Mouse (Mus musculus): ENCODE measurements around the gene Agap1. TPM values are rescaled to one million over a fixed set of nuclear protein-coding genes. Genes with fewer than 3 reads are reported as not detected.

Agap1 gene
- total RNA-seq, 2 experiments from 2014 or later, result 59.4 to 59.7 TPM

DNA sequence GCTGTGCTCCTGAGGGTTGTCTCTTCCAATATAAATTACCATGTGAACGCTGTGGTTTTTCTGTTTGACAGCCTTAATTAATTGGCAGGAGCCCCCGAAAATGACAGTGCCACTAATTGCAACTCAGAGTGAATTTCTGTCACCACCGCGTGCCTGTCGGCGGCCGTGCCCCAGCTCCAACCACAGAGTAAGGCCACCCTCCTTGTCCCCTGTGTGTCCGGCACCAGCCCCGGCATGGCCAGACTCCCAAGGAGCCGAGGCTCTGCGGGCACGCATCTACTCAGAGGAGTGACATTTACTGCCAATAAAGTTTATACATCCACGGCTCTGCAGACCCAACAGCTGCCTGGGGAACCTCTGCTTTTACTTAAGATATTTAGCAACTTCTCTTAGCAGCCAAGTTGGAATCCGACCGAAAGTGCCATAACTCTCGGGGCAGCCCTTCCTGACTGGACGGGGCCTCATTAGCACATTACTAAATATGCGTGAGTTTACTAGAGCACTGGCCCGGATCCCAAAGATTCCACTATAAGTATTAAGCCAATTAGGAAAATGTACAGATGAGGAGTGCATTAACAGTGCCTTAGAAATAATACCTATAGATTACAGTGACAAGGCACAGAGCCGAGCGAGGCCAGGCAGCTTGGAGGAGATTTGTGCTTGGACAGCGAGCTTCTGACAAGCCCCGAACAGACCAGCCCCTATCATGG lies 394.7 kb downstream of the Agap1 start:
- DNase-seq, result no peak

DNA sequence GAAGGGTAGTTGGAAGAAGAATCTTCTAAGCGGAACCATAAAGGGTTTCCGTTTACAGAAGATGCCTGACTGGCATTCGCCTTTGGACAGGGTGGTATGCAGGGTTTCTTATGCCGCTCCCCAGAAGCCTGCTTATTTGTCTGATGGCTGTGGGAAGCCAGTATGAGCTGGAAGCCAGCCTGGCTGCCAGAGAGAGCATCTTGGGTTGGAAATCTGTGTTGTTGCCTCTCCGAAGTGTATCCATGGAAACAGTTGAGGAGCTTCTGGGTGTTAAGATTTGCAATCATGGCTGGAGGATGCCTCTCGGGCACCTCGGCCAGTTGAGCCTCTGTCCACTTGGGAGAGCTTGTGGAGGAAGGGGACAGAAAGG lies 395.2 kb downstream of the Agap1 start:
- no peak for DNase-seq

DNA sequence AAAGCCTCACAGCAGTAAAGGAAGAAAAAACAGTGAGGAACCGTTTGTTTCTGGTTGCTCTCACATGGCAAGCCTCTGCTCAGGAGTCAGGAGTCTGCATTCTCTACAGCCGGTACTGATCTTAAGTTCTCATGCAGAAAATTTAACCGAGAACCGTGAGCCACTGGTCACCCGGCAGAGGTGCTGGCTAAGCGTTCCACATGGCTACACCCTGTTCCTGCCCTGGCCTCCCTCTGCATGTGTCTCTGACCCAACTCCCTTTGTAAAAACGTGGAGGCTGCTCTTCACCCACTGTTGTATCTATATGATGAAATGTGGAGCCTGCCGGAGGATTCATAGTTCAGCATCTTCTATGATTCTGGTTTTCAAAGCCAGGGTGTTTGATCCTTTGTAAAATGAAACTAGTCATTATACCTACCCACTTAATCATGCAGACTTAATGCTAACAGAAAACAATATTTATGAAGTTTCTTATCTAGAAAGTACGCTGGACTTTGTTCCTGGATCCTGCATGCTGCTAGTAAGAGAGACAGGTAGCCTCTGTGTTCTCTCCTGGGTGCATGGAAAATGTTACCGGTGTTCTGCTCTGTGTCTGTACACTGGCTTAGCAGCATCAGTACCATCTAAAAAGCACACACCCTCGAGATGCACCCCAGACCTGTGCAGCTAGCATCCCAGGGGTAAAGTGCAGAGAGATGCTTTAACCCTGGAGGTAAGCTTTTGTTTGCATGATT lies 396.2 kb downstream of the Agap1 start:
- DNase-seq, result no peak

GRCm38 (mm10) chr1:89859182-89859581 lies 404.6 kb downstream of the Agap1 start:
- DNase-seq, result peak; percentile 27 to 75

GRCm38 (mm10) chr1:89860017-89860730 lies 405.6 kb downstream of the Agap1 start:
- DNase-seq, result peak; percentile 84 to 85

GRCm38 (mm10) chr1:89865787-89866186 lies 411.2 kb downstream of the Agap1 start:
- no peak for DNase-seq

GRCm38 (mm10) chr1:89867847-89868246 lies 413.2 kb downstream of the Agap1 start:
- no peak for DNase-seq

- DNase-seq, result peak; percentile 28 to 37
These were observed 415.7 kb downstream of the Agap1 start for GRCm38 (mm10) chr1:89870134-89870905.

- DNase-seq, result no peak
These were observed 416.3 kb downstream of the Agap1 start for GRCm38 (mm10) chr1:89870906-89871211.

DNA sequence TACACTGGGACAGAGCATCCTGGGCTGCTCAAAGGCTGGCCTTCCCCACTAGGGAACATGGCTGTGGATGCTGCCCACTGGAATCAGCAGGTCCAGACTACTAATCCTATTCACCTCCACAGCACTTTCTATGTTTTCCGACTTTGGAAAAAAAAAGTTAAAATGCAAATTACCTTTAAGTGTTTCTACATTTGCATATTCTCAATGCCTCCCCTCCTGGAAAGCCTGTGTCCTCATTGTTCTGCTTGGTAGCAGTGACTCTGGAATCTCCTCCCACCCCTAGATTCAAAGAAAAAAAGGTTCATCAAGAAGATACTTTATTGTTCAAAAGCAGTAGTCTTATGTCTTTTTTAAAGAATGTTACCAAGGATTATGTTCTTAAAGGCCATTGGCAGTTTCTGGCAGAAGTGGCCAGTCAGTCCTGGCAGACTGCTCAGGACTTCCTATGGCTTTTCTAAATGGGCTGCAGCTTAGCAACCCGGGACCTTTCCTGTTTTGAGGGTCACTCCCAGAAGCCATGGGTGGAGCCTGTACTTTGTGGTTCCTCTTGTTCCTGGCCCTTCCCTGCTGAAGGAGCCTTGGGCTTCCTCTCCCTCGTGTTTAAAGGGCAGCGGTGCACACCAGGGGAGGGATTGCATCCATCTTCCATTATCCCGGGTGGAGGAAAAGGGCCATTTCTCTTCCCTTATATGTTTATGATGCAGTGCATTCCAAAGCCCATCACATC lies 421.9 kb downstream of the Agap1 start:
- DNase-seq, result peak; percentile 66 to 91

DNA sequence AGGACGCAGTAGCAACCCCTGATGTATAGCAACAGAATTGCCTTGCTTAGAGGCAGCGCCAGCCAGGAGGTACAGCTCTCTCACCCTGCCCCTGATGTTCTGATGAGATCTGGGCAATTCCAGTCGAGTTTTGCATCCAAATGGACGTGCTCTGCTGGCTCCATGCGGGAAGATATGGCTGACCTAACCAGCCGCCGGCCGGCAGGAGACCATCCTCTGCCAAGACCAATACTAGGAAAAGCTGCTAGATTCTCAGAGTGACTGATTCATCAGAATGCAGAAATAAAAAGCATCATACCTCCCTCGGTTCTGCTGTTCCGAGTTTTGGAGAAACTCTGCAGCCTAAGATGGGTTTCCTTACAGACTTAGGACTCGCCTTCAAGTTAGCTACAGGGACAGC lies 423.9 kb downstream of the Agap1 start:
- DNase-seq, result no peak

DNA sequence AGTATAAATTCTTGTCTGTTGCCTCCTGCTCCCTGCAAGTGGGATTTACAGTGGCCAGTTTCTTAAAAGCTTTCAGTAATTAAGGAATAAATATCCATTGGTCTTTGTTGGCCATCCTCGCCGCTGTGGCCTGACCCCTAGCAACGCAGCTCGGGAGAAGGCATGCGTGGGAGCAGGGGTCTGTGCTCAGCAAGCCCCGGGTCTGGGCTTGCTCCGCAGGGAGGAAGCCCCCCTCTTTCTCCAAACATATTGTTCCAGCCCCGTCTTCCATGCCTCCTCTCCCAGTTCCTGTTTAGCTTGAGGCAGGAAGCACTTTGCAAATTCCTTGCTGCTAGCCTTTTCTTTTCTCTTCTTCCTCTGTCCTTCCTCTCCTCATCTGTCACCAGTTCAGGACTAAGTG lies 425.6 kb downstream of the Agap1 start:
- no peak for DNase-seq

DNA sequence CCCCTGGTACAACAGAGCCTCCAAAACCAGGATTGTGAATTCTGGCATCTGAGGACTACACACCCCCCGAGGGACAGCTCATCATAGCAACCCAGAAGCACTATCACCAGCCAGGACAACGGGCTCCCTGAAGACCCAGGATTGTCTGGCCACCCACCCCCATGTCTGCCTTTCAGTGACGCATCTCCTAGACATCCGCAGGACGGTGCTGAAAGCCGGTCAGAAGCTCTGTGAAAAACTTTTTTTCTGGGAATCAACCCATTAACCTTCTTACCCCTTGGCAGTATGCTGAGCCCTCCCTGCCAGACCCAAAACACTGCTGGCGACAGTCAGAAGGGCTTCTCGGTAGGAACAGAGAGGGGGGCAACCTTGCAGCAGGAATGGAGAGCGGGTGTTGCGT lies 426.2 kb downstream of the Agap1 start:
- no peak for DNase-seq

DNA sequence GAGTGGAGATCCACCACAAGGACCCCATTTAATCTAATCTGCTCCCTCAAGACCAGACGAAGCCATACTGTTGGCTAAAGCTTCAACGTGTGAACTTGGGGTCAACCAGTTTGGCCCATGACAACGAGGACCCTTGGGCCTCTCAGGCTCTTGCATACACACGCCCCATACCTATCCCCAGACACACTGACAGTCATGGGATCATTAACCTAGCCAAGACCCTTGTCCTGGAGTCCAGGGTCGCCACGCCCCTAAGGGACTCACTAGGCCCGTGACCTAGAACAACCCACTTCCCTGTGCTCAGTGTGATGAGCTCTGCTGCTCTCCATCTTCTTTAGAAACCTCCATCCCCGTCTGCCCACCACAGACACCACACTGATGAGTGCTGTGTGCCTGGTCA lies 429.7 kb downstream of the Agap1 start:
- DNase-seq, result no peak

DNA sequence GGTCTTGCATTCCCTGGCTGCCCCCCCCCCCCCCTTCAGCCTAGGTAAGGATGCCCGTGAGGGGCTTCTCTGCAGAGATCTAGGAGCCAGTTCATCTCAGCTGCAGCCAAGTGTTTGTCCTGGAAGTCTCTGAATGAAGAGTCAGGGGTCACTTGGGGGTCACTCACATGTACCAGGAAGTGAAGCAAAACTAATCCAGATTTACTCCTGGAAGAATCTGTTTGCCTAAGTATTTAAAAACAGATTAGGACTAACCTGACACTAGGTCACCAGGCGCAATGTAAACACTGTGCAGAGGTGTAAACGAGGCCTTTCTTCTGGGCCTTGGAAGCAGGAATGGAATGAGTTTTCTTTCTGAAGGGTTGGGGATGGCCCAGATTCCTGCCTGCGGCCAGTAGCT lies 431.1 kb downstream of the Agap1 start:
- no peak for DNase-seq

DNA sequence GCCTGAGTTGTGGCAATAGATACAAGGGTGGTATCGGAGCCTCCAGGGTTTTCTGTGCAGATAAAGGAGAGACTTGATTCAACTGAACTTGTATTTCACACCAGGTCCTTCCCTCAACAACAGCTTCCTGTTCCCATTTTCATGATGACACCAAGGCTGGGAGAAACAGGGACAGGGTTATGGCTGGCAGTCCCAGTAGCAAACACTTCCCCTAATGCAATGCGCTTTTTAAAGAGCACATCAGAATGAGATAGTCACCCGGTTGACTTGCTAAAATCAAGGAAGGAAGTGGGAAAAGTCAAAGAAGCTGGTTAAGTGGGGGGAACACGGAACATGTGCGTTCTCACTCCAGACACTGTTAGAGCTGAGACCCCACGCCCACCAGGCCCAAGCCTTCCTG lies 436.8 kb downstream of the Agap1 start:
- no peak for DNase-seq

- no peak for DNase-seq
These were observed 437.7 kb downstream of the Agap1 start for GRCm38 (mm10) chr1:89892281-89892680.

- DNase-seq, result no peak
These were observed 441.2 kb downstream of the Agap1 start for GRCm38 (mm10) chr1:89895801-89896200.

DNA sequence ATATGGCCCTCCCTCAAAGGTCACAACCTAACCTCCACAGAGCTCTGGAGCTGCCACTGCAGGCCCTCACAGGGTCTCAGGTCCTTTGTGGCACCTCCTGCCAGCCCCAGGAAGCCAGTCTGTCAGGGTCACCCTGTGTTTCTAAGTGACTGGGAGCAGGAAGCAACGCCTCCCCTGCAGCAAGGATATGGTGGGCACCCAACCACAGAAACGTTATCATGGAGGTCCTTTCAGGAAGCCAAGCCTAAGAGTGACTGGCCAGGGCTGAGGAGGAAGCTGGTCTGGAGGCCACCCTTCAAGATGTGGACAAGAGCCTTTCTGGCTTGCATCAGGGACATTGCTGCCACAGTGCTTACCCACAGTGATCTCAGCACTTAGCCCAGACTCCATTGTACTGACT lies 444.4 kb downstream of the Agap1 start:
- no peak for DNase-seq

GRCm38 (mm10) chr1:89899761-89900445 lies 445.3 kb downstream of the Agap1 start:
- no peak for DNase-seq

- DNase-seq, result no peak
These were observed 446.8 kb downstream of the Agap1 start for GRCm38 (mm10) chr1:89901381-89901780.

All from heart, adult 18-20 months (tissue).